Mouse (Mus musculus) limb, embryonic 14.5 days (tissue): ENCODE data around the gene Pgm2. TPM values are rescaled to one million over a fixed set of nuclear protein-coding genes. Genes with fewer than 3 reads are reported as not detected.

ENCODE experiments used
- ATAC-seq: fragments of 200-750 bp; cut with Nextera tagmentation; 2 replicates; pipeline ENCODE4 v1.8.0; 2017; ENCODE audit warnings: low read depth, moderate number of reproducible peaks, moderate TSS enrichment; ENCODE audit not compliant: low FRiP score
- DNase-seq: peaks from one replicate; pipeline ENCODE4 v3.0.0-alpha.2; 2015; ENCODE audit warnings: low spot score
- H3K27ac ChIP-seq: fragments of 300-500 bp; sonication (generic); replicated peaks from 2 replicates; pipeline ENCODE4 v1.5.1; 2014; ENCODE audit warnings: low read depth, mild to moderate bottlenecking, low read length, moderate library complexity, mixed read lengths
- H3K27me3 ChIP-seq: fragments of 300-500 bp; sonication (generic); 2 replicates; pipeline ENCODE4 v1.6.1; 2014; ENCODE audit warnings: low read length, mixed read lengths; ENCODE audit not compliant: control insufficient read depth, insufficient read depth
- H3K36me3 ChIP-seq: fragments of 300-500 bp; sonication (generic); 2 replicates; pipeline ENCODE4 v1.6.1; 2014; ENCODE audit warnings: mild to moderate bottlenecking, low read length, moderate library complexity, mixed read lengths; ENCODE audit not compliant: control insufficient read depth, insufficient read depth
- H3K4me1 ChIP-seq: fragments of 300-500 bp; sonication (generic); 2 replicates; pipeline ENCODE4 v1.6.1; 2014; ENCODE audit warnings: antibody characterized with exemption, low read length, mixed read lengths; ENCODE audit not compliant: control insufficient read depth, insufficient read depth
- H3K4me2 ChIP-seq: fragments of 300-500 bp; sonication (generic); replicated peaks from 2 replicates; pipeline ENCODE4 v1.6.1; 2014; ENCODE audit warnings: low read depth, mild to moderate bottlenecking, low read length, moderate library complexity; ENCODE audit not compliant: severe bottlenecking
- H3K4me3 ChIP-seq: fragments of 300-500 bp; sonication (generic); replicated peaks from 2 replicates; pipeline ENCODE4 v1.5.1; 2014; ENCODE audit warnings: low read length
- H3K9ac ChIP-seq: fragments of 300-500 bp; sonication (generic); 2 replicates; pipeline ENCODE4 v1.6.1; 2014; ENCODE audit warnings: mild to moderate bottlenecking, low read depth, low read length, moderate library complexity; ENCODE audit not compliant: severe bottlenecking
- H3K9me3 ChIP-seq: fragments of 300-500 bp; sonication (generic); 2 replicates; pipeline ENCODE4 v1.6.1; 2016; ENCODE audit warnings: low read length; ENCODE audit not compliant: control insufficient read depth
- POLR2A ChIP-seq: fragments of 200-500 bp; IDR thresholded peaks from 2 replicates; pipeline ENCODE4 v1.8.0; 2012; ENCODE audit warnings: inconsistent platforms, mild to moderate bottlenecking, moderate library complexity, borderline replicate concordance; ENCODE audit not compliant: insufficient read depth, insufficient read length; ENCODE audit errors: extremely low read depth
- WGBS: fragments of 180-500 bp; shearing (Covaris S2); extraction: QIAGEN DNeasy Blood & Tissue Kit; methylation state at CpG from one replicate; pipeline ENCODE4 v1.1.7; 2014; 5-methylcytosine and 5-hydroxymethylcytosine counted together
- polyA plus RNA-seq, 2 experiments: library from polyadenylated mRNA; depleted of rRNA in 1 of 2; stranded (reverse) in 1 of 2; unstranded in 1 of 2; fragments of >200 nt; fragmentation: Nextera tagmentation in 1 of 2; extraction: Ambion mirVana in 1 of 2; gene quantifications; 2 replicates each; pipeline versions ENCODE4 v1.2.1 to v1.2.3; 2012 to 2014

Gene Pgm2
- polyA plus RNA-seq, 2 experiments, result 26.4 to 26.5 TPM

DNA sequence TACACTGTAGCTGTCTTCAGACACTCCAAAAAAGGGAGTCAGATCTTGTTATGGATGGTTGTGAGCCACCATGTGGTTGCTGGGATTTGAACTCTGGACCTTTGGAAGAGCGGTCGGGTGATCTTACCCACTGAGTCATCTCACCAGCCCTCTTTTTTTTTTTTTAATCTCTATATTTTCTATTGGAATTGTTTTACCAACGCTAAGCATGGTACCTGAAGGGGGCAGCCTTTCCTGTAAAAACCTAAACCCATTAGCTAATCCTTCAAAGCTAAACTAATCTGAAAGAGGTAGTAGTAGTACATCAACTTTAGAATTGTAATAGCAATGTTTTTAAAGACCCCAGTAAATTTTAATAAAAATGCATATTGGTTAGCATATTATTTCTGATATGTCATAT, 17.2 kb upstream of the Pgm2 start:
- H3K27ac ChIP-seq, result no peak overlapping the region
- no peaks in the 10 kb centered on the region for H3K27me3 ChIP-seq
- no peak overlapping the region for H3K4me3 ChIP-seq
- H3K9ac ChIP-seq, result no peak overlapping the region
- no peaks in the 10 kb centered on the region for H3K4me1 ChIP-seq
- WGBS, result 56% methylated on average over 3 of the region's 3 CpGs
- H3K9me3 ChIP-seq, result no peaks in the 10 kb centered on the region
- H3K4me2 ChIP-seq, result no peak overlapping the region
- H3K36me3 ChIP-seq, result no peaks in the 10 kb centered on the region
- DNase-seq (peak; percentile 31), ATAC-seq (no peak)
- no peak for TF ChIP-seq POLR2A

DNA sequence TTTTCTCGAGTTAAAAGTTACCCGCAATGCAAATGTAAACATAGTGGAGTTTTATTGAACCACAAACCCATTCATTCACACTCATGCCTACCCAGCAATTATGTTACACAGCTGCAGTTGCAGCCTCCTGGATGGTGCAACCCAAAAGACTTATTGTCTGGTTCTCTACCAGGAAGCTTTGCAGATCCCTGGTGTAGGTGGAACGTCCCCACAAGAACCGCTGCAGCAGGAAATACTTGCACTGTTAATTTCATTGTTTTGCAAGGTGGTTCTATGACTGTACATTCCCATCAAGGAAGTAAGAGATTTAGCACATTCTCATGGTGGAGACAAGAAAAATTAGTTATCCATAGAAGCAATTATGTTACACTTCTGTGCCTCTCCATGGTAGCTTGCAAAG, 15.4 kb upstream of the Pgm2 start:
- Histone ChIP-seq H3K4me2 (no peak overlapping the region), H3K27ac (no peak overlapping the region), H3K4me3 (no peak overlapping the region), H3K27me3 (no peaks in the 10 kb centered on the region), H3K4me1 (no peaks in the 10 kb centered on the region), H3K36me3 (no peaks in the 10 kb centered on the region), H3K9me3 (no peaks in the 10 kb centered on the region), H3K9ac (no peak overlapping the region)
- ATAC-seq (no peak), DNase-seq (no peak)
- WGBS, result 72% methylated on average over 4 of the region's 4 CpGs
- no peak for TF ChIP-seq POLR2A

DNA sequence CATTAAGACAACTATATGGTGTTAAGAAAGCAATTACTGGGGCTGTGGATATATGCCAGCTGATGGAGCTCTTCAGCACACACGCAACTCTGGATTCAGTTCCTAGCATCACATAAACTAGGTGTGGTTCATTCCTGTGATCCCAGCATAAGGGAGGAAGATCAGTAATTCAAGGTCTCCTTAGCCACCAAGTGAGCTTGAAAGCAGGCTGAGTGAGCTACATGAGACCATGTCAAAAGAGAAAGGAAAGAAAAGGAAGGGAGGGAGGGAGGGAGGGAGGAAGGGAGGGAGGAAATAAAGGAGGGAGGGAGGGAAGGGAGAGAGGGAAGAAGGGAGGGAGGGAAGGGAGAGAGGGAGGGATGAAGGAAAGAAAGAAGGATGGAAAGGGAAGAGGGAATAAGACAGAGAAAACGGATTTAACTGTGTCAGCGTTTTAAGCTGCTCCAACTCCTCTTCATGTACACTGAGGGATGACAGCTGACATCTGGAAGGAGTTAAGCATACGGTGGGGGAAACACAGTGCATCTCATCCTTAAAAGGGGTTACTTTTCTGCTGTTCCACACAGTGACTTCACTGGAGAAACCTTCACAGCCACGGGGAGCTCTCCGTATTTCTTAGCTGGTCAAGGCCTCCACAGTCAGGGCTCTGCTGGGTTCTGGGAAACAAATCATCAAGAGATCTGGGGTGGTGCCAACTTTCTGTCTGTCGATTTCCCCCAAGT, 13.8 kb upstream of the Pgm2 start:
- no peak overlapping the region for H3K4me2 ChIP-seq
- H3K4me1 ChIP-seq, result no peaks in the 10 kb centered on the region
- H3K9me3 ChIP-seq, result no peaks in the 10 kb centered on the region
- no peak for TF ChIP-seq POLR2A
- no peak overlapping the region for H3K4me3 ChIP-seq
- peak overlapping the region; percentile 43; the same call in 1 of the 2 replicates for H3K27ac ChIP-seq
- ATAC-seq, result peak; percentile 87
- H3K9ac ChIP-seq, result no peak overlapping the region
- 27% methylated on average over 7 of the region's 7 CpGs for WGBS
- H3K27me3 ChIP-seq, result no peaks in the 10 kb centered on the region
- H3K36me3 ChIP-seq, result no peaks in the 10 kb centered on the region
- peak; percentile 56 for DNase-seq

DNA sequence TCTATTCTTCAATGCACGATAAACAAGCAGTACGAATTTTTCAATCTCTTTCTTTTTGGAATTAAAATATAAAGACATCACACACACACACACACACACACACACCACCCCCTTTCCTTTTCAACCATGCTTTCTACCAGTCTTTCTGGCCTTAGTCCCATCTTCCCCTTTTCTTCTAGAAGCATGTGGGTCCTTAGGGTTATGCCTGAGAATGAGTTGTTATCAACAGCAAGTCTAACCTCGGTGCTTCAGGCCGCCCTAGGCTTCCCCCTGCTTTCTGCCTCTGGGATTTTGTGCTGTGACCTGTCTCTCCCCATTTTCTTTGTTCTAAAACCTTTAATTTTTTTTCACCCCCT, 13.3 kb upstream of the Pgm2 start:
- Histone ChIP-seq H3K4me2 (no peak overlapping the region), H3K9ac (no peak overlapping the region), H3K4me1 (no peaks in the 10 kb centered on the region), H3K27me3 (no peaks in the 10 kb centered on the region), H3K4me3 (no peak overlapping the region), H3K27ac (peak overlapping the region; percentile 43; the same call in 1 of the 2 replicates), H3K36me3 (no peaks in the 10 kb centered on the region), H3K9me3 (no peaks in the 10 kb centered on the region)
- no peak for DNase-seq
- 58% methylated on average over 4 of the region's 4 CpGs for WGBS
- ATAC-seq, result peak; percentile 23; the same call in 1 of the 2 replicates
- no peak for TF ChIP-seq POLR2A

DNA sequence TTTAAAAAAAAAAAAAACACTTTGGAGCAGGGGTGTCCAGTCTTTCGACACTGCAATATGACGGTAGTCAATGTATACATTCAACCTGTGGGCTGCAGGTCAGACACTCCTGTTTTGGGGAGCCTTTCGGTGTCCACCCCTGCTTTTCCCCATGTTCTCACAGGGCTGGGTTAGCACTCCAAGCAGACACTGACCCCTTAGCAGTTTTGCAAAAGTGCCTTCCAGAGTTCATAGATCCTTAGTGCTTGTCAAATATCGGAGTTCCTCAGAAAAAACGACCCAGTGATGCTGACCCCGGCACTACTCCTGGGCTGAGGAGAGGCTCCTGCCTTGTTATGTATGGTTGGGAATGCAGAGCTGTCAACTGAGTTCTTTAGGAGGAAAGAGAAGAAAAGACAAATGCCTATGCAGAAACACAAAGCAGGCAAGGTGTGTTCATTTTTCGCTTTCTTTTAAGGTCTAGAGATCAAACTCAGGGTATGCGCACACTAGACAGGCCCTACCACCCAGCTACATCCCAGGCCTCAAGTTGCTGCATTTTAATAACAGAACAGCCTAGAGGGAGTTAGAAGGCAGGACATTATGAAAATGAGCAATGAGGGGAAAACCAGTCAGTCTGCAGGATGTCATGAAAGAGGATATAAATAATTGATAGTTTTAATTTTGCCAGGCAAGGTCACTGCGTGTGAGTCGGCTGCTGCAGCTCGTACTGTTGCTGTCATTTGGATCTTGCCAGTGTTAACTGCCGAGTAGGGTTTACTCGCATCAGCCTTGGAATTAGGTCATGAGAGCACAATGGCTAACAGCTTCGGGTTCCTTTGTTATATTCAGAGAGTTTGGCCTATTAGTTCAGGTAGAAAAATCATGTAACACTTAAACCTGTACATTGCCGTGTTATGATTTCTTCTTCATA, 9.0 kb upstream of the Pgm2 start:
- no peaks in the 10 kb centered on the region for H3K36me3 ChIP-seq
- H3K4me2 ChIP-seq, result no peak overlapping the region
- H3K9me3 ChIP-seq, result no peaks in the 10 kb centered on the region
- H3K27ac ChIP-seq, result no peak overlapping the region
- WGBS, result 79% methylated on average over 15 of the region's 15 CpGs
- H3K4me3 ChIP-seq, result no peak overlapping the region
- no peaks in the 10 kb centered on the region for H3K4me1 ChIP-seq
- DNase-seq, result no peak
- ATAC-seq, result no peak
- no peak for TF ChIP-seq POLR2A
- no peak overlapping the region for H3K9ac ChIP-seq
- H3K27me3 ChIP-seq, result no peaks in the 10 kb centered on the region
